Mouse (Mus musculus): ENCODE measurements around the gene Ddx51. TPM values are rescaled to one million over a fixed set of nuclear protein-coding genes. Genes with fewer than 3 reads are reported as not detected.
A peak's percentile ranks its signal among the peaks of the same experiment; 100 is the strongest.

The Ddx51 gene
- polyA plus RNA-seq, 1 experiment from 2014 or later, result 22.0 TPM

GRCm38 (mm10) chr5:110665486-110666121 is 12.4 kb downstream of the Ddx51 start:
- Histone ChIP-seq H3K4me1 (no peaks in the 10 kb centered on the region), H3K27ac (no peak overlapping the region), H3K9ac (no peak overlapping the region), H3K27me3 (no peaks in the 10 kb centered on the region), H3K4me2 (no peak overlapping the region), H3K36me3 (peaks cover 82% of the 10 kb centered on the region), H3K4me3 (no peak overlapping the region), H3K9me3 (no peaks in the 10 kb centered on the region)
- no peak; the same call in 1 of the 2 replicates for ATAC-seq (ENCODE audit: borderline replicate concordance, extremely low read depth, low FRiP score, low TSS enrichment)
- WGBS, result 66% methylated on average over 6 of the region's 6 CpGs

DNA sequence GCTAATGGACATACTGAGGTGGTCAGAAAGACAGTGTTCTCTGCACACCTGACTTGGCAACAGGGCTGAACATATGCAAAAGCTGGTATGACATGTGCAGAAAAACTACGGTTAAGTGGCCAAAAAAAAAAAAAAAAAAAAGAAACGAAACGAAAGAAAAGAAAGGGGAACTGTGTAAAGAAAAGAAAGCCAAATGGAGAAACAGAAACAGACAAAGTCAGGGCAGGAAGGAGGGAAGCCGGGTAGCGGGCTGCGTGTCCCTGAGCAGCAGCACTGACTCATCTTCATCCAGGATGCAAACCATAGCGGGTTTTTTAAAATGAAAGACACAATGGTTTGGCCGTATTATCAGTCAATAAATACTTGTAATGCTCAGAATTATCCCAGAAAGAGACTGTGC is 28.8 kb downstream of the Ddx51 start:
- no peak overlapping the region for H3K27ac ChIP-seq
- no peak overlapping the region for H3K4me2 ChIP-seq
- 86% methylated on average over 8 of the region's 8 CpGs for WGBS
- H3K4me1 ChIP-seq, result no peaks in the 10 kb centered on the region
- H3K36me3 ChIP-seq, result peaks cover 89% of the 10 kb centered on the region
- ATAC-seq (ENCODE audit: borderline replicate concordance, extremely low read depth, low FRiP score, low TSS enrichment), result no peak
- no peaks in the 10 kb centered on the region for H3K27me3 ChIP-seq
- H3K9me3 ChIP-seq, result no peaks in the 10 kb centered on the region
- H3K9ac ChIP-seq, result no peak overlapping the region
- no peak overlapping the region for H3K4me3 ChIP-seq

- H3K36me3 ChIP-seq, result peaks cover 91% of the 10 kb centered on the region
- no peaks in the 10 kb centered on the region for H3K4me1 ChIP-seq
- no peak overlapping the region for H3K27ac ChIP-seq
- no peaks in the 10 kb centered on the region for H3K27me3 ChIP-seq
- no peak overlapping the region for H3K4me3 ChIP-seq
- no peak for ATAC-seq (ENCODE audit: borderline replicate concordance, extremely low read depth, low FRiP score, low TSS enrichment)
- 85% methylated on average over 4 of the region's 4 CpGs for WGBS
- no peak overlapping the region for H3K9ac ChIP-seq
- H3K9me3 ChIP-seq, result no peaks in the 10 kb centered on the region
- H3K4me2 ChIP-seq, result no peak overlapping the region
Measured at GRCm38 (mm10) chr5:110698617-110699016, 45.4 kb downstream of the Ddx51 start.

- no peak for ATAC-seq (ENCODE audit: borderline replicate concordance, extremely low read depth, low FRiP score, low TSS enrichment)
- Histone ChIP-seq H3K9me3 (no peaks in the 10 kb centered on the region), H3K9ac (no peak overlapping the region), H3K27ac (no peak overlapping the region), H3K4me2 (no peak overlapping the region), H3K36me3 (peaks cover 96% of the 10 kb centered on the region), H3K4me1 (no peaks in the 10 kb centered on the region), H3K4me3 (no peak overlapping the region), H3K27me3 (no peaks in the 10 kb centered on the region)
- WGBS, result 61% methylated on average over 1 of the region's 1 CpGs
Measured at GRCm38 (mm10) chr5:110704004-110704403, 50.8 kb downstream of the Ddx51 start.

GRCm38 (mm10) chr5:110709256-110709655 is 56.0 kb downstream of the Ddx51 start:
- Histone ChIP-seq H3K36me3 (peaks cover 69% of the 10 kb centered on the region), H3K27me3 (no peaks in the 10 kb centered on the region), H3K4me2 (no peak overlapping the region), H3K4me1 (no peaks in the 10 kb centered on the region), H3K9ac (no peak overlapping the region), H3K9me3 (no peaks in the 10 kb centered on the region), H3K4me3 (no peak overlapping the region), H3K27ac (no peak overlapping the region)
- WGBS, result 90% methylated on average over 4 of the region's 4 CpGs
- ATAC-seq (ENCODE audit: borderline replicate concordance, extremely low read depth, low FRiP score, low TSS enrichment), result no peak

Small RNA genes within 50 kb of the gene (microRNA-seq; reads per million reads assigned to microRNA genes)
- gene Mir7026, result 1.9 reads per million, percentile 4 among the genes with 10 or more reads in this experiment

Other genes with a start within 250 kb of the Ddx51 start
- 10.6 and 12.7 TPM in 2 replicates for gene Fbrsl1, start 204.9 kb upstream of the Ddx51 start, polyA plus RNA-seq (2015; fragmentation: Nextera tagmentation; extraction: Ambion mirVana)
- 0.19 and 0.25 TPM in 2 replicates for gene Galnt9, start 109.1 kb upstream of the Ddx51 start, polyA plus RNA-seq (2015; fragmentation: Nextera tagmentation; extraction: Ambion mirVana)
- gene Noc4l, start within 50 bp of the Ddx51 start, polyA plus RNA-seq (2015; fragmentation: Nextera tagmentation; extraction: Ambion mirVana), result 53.4 and 55.1 TPM in 2 replicates
- 38.8 and 46.5 TPM in 2 replicates for gene Ep400, start 117.3 kb downstream of the Ddx51 start, polyA plus RNA-seq (2015; fragmentation: Nextera tagmentation; extraction: Ambion mirVana)
- gene Pus1, start 127.2 kb downstream of the Ddx51 start, polyA plus RNA-seq (2015; fragmentation: Nextera tagmentation; extraction: Ambion mirVana), result 35.1 and 36.0 TPM in 2 replicates
- 19.1 and 19.7 TPM in 2 replicates for gene Ulk1, start 156.6 kb downstream of the Ddx51 start, polyA plus RNA-seq (2015; fragmentation: Nextera tagmentation; extraction: Ambion mirVana)
- 30.7 and 31.7 TPM in 2 replicates for gene Hscb, start 186.3 kb downstream of the Ddx51 start, polyA plus RNA-seq (2015; fragmentation: Nextera tagmentation; extraction: Ambion mirVana)
- gene Chek2, start 186.5 kb downstream of the Ddx51 start, polyA plus RNA-seq (2015; fragmentation: Nextera tagmentation; extraction: Ambion mirVana), result 31.3 and 33.1 TPM in 2 replicates
- gene Ttc28, start 226.4 kb downstream of the Ddx51 start, polyA plus RNA-seq (2015; fragmentation: Nextera tagmentation; extraction: Ambion mirVana), result 9.9 and 10.4 TPM in 2 replicates